Mouse (Mus musculus) intestine, postnatal 0 days (tissue): Measurements from ENCODE around the gene Socs2. TPM values are rescaled to one million over a fixed set of nuclear protein-coding genes. Genes with fewer than 3 reads are reported as not detected.
A peak's percentile ranks its signal among the peaks of the same experiment; 100 is the strongest.

Experiments used
- ATAC-seq: fragments of 200-750 bp; cut with Nextera tagmentation; 2 replicates; pipeline ENCODE4 v1.8.0; 2017; ENCODE audit warnings: mild to moderate bottlenecking, moderate TSS enrichment, moderate library complexity
- H3K27ac ChIP-seq: fragments of 300-500 bp; sonication (generic); 2 replicates; pipeline ENCODE4 v1.5.1; 2014; ENCODE audit warnings: mild to moderate bottlenecking, low read depth, low read length, moderate library complexity
- H3K27me3 ChIP-seq: fragments of 300-500 bp; sonication (generic); replicated peaks from 2 replicates; pipeline ENCODE4 v1.6.1; 2014; ENCODE audit warnings: low read length, mixed read lengths; ENCODE audit not compliant: control insufficient read depth, insufficient read depth
- H3K36me3 ChIP-seq: fragments of 300-500 bp; sonication (generic); 2 replicates; pipeline ENCODE4 v1.6.1; 2014; ENCODE audit warnings: mild to moderate bottlenecking, moderate library complexity; ENCODE audit not compliant: control insufficient read depth, insufficient read depth
- H3K4me1 ChIP-seq: fragments of 300-500 bp; sonication (generic); replicated peaks from 2 replicates; pipeline ENCODE4 v1.6.1; 2014; ENCODE audit warnings: antibody characterized with exemption, low read length, mixed read lengths; ENCODE audit not compliant: control insufficient read depth, insufficient read depth
- H3K4me2 ChIP-seq: fragments of 300-500 bp; sonication (generic); replicated peaks from 2 replicates; pipeline ENCODE4 v1.6.1; 2014; ENCODE audit warnings: low read depth, mild to moderate bottlenecking, moderate library complexity
- H3K4me3 ChIP-seq: fragments of 300-500 bp; sonication (generic); 2 replicates; pipeline ENCODE4 v1.5.1; 2014; ENCODE audit warnings: low read depth, low read length
- H3K9ac ChIP-seq: fragments of 300-500 bp; sonication (generic); 2 replicates; pipeline ENCODE4 v1.6.1; 2014; ENCODE audit warnings: mild to moderate bottlenecking, low read depth, low read length
- H3K9me3 ChIP-seq: fragments of 300-500 bp; sonication (generic); 2 replicates; pipeline ENCODE4 v1.6.1; 2016; ENCODE audit warnings: mixed run types; ENCODE audit not compliant: control insufficient read depth
- CTCF ChIP-seq: sonication (generic); IDR thresholded peaks from 2 replicates; pipeline ENCODE4 v1.5.1; 2016; ENCODE audit warnings: low read depth, mild to moderate bottlenecking, control low read depth, antibody characterized with exemption, moderate library complexity
- WGBS: fragments of 180-500 bp; shearing (Covaris S2); extraction: QIAGEN DNeasy Blood & Tissue Kit; methylation state at CpG from one replicate; pipeline ENCODE4 v1.1.7; 2014; 5-methylcytosine and 5-hydroxymethylcytosine counted together
- polyA plus RNA-seq: library from polyadenylated mRNA; unstranded; fragments of >200 nt; fragmentation: Nextera tagmentation; extraction: Ambion mirVana; gene quantifications from 2 replicates; pipeline ENCODE4 v1.2.1, GENCODE M21; 2015

The Socs2 gene
- 158 and 160 TPM in 2 replicates for polyA plus RNA-seq

- Histone ChIP-seq H3K27ac (peak within 1 kb of the TSS; percentile 94), H3K9ac (peak within 1 kb of the TSS; percentile 88), H3K27me3 (no peaks in the 10 kb centered on the region), H3K4me1 (no peaks in the 10 kb centered on the region), H3K36me3 (no peaks in the 10 kb centered on the region), H3K4me2 (peak within 1 kb of the TSS; percentile 93), H3K4me3 (peak within 1 kb of the TSS; percentile 71), H3K9me3 (no peaks in the 10 kb centered on the region)
- ATAC-seq, result peak; percentile 90
- TF ChIP-seq CTCF, result no peak
- under 1% methylated on average over 54 of the region's 66 CpGs for WGBS
Observed at GRCm38 (mm10) chr10:95416685-95417495, at the start of gene Socs2. Socs2 (minus strand) TSS chr10:95417180.

- Histone ChIP-seq H3K27ac (no peak overlapping the region), H3K9me3 (no peaks in the 10 kb centered on the region), H3K27me3 (no peaks in the 10 kb centered on the region), H3K9ac (no peak overlapping the region), H3K36me3 (no peaks in the 10 kb centered on the region), H3K4me1 (no peaks in the 10 kb centered on the region), H3K4me3 (no peak overlapping the region), H3K4me2 (no peak overlapping the region)
- peak; percentile 68 for ATAC-seq
- TF ChIP-seq CTCF, result no peak
- WGBS, result 9% methylated on average over 4 of the region's 4 CpGs
Observed at GRCm38 (mm10) chr10:95465485-95465896, 48.5 kb upstream of the Socs2 start.

GRCm38 (mm10) chr10:95464527-95464926 is 47.5 kb upstream of the Socs2 start:
- H3K36me3 ChIP-seq, result no peaks in the 10 kb centered on the region
- H3K9ac ChIP-seq, result no peak overlapping the region
- H3K4me3 ChIP-seq, result no peak overlapping the region
- no peaks in the 10 kb centered on the region for H3K9me3 ChIP-seq
- no peaks in the 10 kb centered on the region for H3K27me3 ChIP-seq
- no peaks in the 10 kb centered on the region for H3K4me1 ChIP-seq
- no peak overlapping the region for H3K27ac ChIP-seq
- TF ChIP-seq CTCF, result no peak
- H3K4me2 ChIP-seq, result no peak overlapping the region
- ATAC-seq, result no peak
- WGBS, result 80% methylated on average over 6 of the region's 6 CpGs

- ATAC-seq, result no peak
- WGBS, result 52% methylated on average over 1 of the region's 1 CpGs
- Histone ChIP-seq H3K27me3 (no peaks in the 10 kb centered on the region), H3K9ac (no peak overlapping the region), H3K4me3 (no peak overlapping the region), H3K36me3 (no peaks in the 10 kb centered on the region), H3K9me3 (no peaks in the 10 kb centered on the region), H3K4me2 (no peak overlapping the region), H3K27ac (no peak overlapping the region), H3K4me1 (no peaks in the 10 kb centered on the region)
- TF ChIP-seq CTCF, result no peak
Observed at GRCm38 (mm10) chr10:95462231-95462630, 45.3 kb upstream of the Socs2 start.

- ATAC-seq, result no peak
- H3K9ac ChIP-seq, result no peak overlapping the region
- no peaks in the 10 kb centered on the region for H3K9me3 ChIP-seq
- no peak overlapping the region for H3K4me3 ChIP-seq
- H3K27me3 ChIP-seq, result no peaks in the 10 kb centered on the region
- WGBS, result 61% methylated on average over 4 of the region's 4 CpGs
- TF ChIP-seq CTCF, result no peak
- no peak overlapping the region for H3K27ac ChIP-seq
- no peaks in the 10 kb centered on the region for H3K36me3 ChIP-seq
- no peaks in the 10 kb centered on the region for H3K4me1 ChIP-seq
- no peak overlapping the region for H3K4me2 ChIP-seq
Observed at GRCm38 (mm10) chr10:95461053-95461553, 44.1 kb upstream of the Socs2 start.

- TF ChIP-seq CTCF, result no peak
- WGBS, result 42% methylated on average over 9 of the region's 9 CpGs
- Histone ChIP-seq H3K9me3 (no peaks in the 10 kb centered on the region), H3K36me3 (no peaks in the 10 kb centered on the region), H3K4me3 (no peak overlapping the region), H3K4me1 (no peaks in the 10 kb centered on the region), H3K4me2 (no peak overlapping the region), H3K27ac (no peak overlapping the region), H3K9ac (no peak overlapping the region), H3K27me3 (no peaks in the 10 kb centered on the region)
- ATAC-seq, result peak; percentile 69
Observed at GRCm38 (mm10) chr10:95458050-95458806, 41.2 kb upstream of the Socs2 start.
